Mouse (Mus musculus): ENCODE results near the gene Rpl27a. TPM values are rescaled to one million over a fixed set of nuclear protein-coding genes. Genes with fewer than 3 reads are reported as not detected.

Gene Rpl27a
- polyA plus RNA-seq, 1 experiment, result 318 TPM

DNA sequence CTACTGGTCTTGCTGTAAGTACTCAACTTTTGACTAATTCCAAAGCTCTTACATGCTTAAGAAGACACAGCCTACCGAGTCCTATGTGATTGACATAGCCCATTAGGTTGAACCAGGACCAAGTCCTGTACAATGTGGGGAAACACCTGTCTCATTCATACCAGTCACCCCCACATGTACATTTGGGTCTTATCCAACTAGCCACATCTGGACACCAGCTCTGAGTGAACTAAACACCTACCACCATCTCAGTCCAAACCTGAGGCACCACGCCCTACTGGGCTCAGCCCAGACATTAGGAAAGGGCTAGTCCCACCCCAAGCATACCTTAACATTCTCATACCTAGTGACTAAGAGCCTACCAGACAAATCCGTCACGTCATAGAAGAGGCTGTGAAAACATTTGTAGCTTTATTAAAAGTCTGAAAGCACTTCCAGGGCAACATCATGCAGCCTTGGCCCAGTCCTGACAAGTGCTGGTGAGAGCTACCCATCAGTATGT lies 49.5 kb downstream of the Rpl27a start:
- Histone ChIP-seq H3K27ac (ENCODE audit: insufficient read depth, low read length) (no peak overlapping the region), H3K4me1 (ENCODE audit: control insufficient read depth, insufficient read depth, low read length) (peaks cover 5% of the 10 kb centered on the region), H3K4me3 (replicated peaks; ENCODE audit: insufficient read depth, low read depth, low read length) (no peak overlapping the region), H3K27me3 (ENCODE audit: control insufficient read depth, insufficient read depth, low read length) (no peaks in the 10 kb centered on the region)
- no peak for DNase-seq
- TF ChIP-seq CTCF (IDR thresholded peaks at IDR 0.05; ENCODE audit: borderline replicate concordance, insufficient read depth, low read depth, low read length) (no peak), POLR2A (IDR thresholded peaks at IDR 0.05; ENCODE audit: borderline replicate concordance, insufficient read depth, low read length) (no peak)
- 81% methylated on average over 4 of the region's 4 CpGs for WGBS

Other genes with a start within 250 kb of the Rpl27a start
- gene Stk33, start 80.1 kb upstream of the Rpl27a start, polyA plus RNA-seq (2012; rRNA removed), result 0.90 and 1.1 TPM in 2 replicates
- 11.3 and 11.6 TPM in 2 replicates for gene Trim66, start 11.0 kb upstream of the Rpl27a start, polyA plus RNA-seq (2012; rRNA removed)
- gene St5, start 184.5 kb downstream of the Rpl27a start, polyA plus RNA-seq (2012; rRNA removed), result 43.8 and 44.8 TPM in 2 replicates
- 6.7 and 6.9 TPM in 2 replicates for gene Akip1, start 184.5 kb downstream of the Rpl27a start, polyA plus RNA-seq (2012; rRNA removed)
- gene BC051019, start 204.7 kb downstream of the Rpl27a start, polyA plus RNA-seq (2012; rRNA removed), result 0.16 and 0.20 TPM in 2 replicates
- 0.22 and 0.39 TPM in 2 replicates for gene Ascl3, start 212.6 kb downstream of the Rpl27a start, polyA plus RNA-seq (2012; rRNA removed)
- gene Tmem9b, start 233.7 kb downstream of the Rpl27a start, polyA plus RNA-seq (2012; rRNA removed), result 135 and 140 TPM in 2 replicates

Data from cerebellum, adult 2 months (tissue).